Mouse (Mus musculus): ENCODE data around the gene Cbx7. TPM values are rescaled to one million over a fixed set of nuclear protein-coding genes. Genes with fewer than 3 reads are reported as not detected.
A peak's percentile ranks its signal among the peaks of the same experiment; 100 is the strongest.

Gene Cbx7
- total RNA-seq, 1 experiment: 171 TPM

DNA sequence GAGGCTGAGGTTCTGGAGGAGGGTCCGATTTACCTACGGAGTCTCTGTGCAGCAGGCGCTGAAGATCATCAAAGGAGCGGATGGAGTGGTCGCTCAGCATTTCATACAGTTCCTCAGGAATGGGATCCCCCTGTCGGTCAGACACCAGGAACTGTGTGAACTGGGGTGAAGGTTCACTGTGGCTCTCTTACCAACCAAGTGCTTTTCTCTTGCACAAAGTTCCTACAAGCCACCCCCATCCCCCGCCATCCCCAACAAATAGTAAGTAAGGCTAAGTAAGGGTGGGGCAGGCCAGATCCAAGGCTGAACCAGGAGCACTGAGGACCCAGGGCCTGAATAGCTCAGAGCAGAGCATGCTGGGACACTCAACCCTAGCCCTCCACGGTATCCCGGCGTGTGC is 34.5 kb upstream of the Cbx7 start:
- in situ Hi-C loops (cut with MboI; ENCODE audit: low sequenced_read_pairs in 2 of 2, unreplicated experiment in 2 of 2): no loop called here
- no peak for DNase-seq (ENCODE audit: low read depth, low spot score)
- TF ChIP-seq MAFK (IDR thresholded peaks at IDR 0.05; ENCODE audit: insufficient read depth, low read depth, low read length): no peak
- TF ChIP-seq ZC3H11A (IDR thresholded peaks at IDR 0.05; ENCODE audit: borderline replicate concordance, low read depth, low read length): no peak
- no peak for TF ChIP-seq HCFC1 (IDR thresholded peaks at IDR 0.05; ENCODE audit: borderline replicate concordance, insufficient read depth, low read length)
- TF ChIP-seq CHD2 (IDR thresholded peaks at IDR 0.05; ENCODE audit: low read depth, low read length): no peak
- no peak for TF ChIP-seq ZNF384 (IDR thresholded peaks at IDR 0.05; ENCODE audit: low read depth, low read length)
- no peak overlapping the region for H3K9ac ChIP-seq (ENCODE audit: insufficient read depth, low read depth, low read length, poor library complexity, severe bottlenecking)
- H3K27ac ChIP-seq (ENCODE audit: insufficient read depth, low read depth, low read length, poor library complexity, severe bottlenecking): no peak overlapping the region
- H3K4me1 ChIP-seq (ENCODE audit: control insufficient read depth in 2 of 2, insufficient read depth in 2 of 2, low read length in 2 of 2, poor library complexity in 1 of 2): peaks cover 5 to 26% of the 10 kb centered on the region in 2 experiments; a peak in 2 of 4 replicates
- H3K4me3 ChIP-seq (ENCODE audit: insufficient read depth in 1 of 2, low read depth in 1 of 2, low read length in 2 of 2, poor library complexity in 1 of 2, severe bottlenecking in 1 of 2): peak overlapping the region; percentile 4 to 16; a peak in 1 of 4 replicates
- H3K9me3 ChIP-seq (ENCODE audit: control insufficient read depth, insufficient read depth, low read depth, low read length): no peaks in the 10 kb centered on the region
- no peaks in the 10 kb centered on the region for H3K36me3 ChIP-seq (ENCODE audit: control insufficient read depth, insufficient read depth, low read length, poor library complexity, severe bottlenecking)

DNA sequence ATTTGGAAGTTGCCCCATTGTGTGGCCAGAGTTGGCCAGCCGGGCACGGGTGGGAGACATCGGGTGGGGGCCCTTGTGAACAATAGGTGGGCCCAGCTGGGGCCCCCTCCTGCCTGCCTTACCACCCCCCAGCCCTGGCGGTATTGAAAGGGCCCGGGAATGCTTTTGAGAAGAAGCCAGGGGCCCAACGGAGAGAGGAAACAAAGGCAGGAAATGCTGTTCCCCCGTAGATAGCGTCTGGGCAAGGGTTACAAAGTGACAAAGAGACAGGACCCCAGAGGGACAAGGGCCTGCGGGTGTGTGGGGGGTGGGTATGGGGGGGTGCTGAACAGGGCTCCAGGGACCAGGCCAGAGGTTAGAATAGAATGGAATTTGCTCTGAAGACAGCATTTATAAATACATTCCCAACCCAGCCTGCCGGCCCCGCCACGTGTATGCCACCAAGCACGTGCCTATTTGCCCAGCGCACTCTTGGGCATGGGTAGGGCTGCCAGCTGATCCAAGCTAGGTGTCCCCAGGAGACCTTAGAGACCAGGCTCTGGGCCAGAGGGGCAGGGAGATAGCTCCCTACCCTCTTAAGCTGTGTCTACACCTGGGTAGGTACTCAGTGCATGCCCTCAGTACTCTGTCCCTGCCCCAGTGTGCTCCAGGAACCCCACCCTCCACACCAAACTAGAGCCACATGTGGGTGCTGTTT is 33.9 kb upstream of the Cbx7 start:
- 0 out of 2 replicates have a peak overlapping the region, but pooled peaks have one; percentile 0 for H3K9ac ChIP-seq (ENCODE audit: insufficient read depth, low read depth, low read length, poor library complexity, severe bottlenecking)
- H3K27ac ChIP-seq (ENCODE audit: insufficient read depth, low read depth, low read length, poor library complexity, severe bottlenecking): no peak overlapping the region
- DNase-seq (ENCODE audit: low read depth, low spot score): no peak
- in situ Hi-C loops (cut with MboI; ENCODE audit: low sequenced_read_pairs in 2 of 2, unreplicated experiment in 2 of 2): no loop called here
- peaks cover 5 to 23% of the 10 kb centered on the region in 2 experiments; a peak in 2 of 4 replicates for H3K4me1 ChIP-seq (ENCODE audit: control insufficient read depth in 2 of 2, insufficient read depth in 2 of 2, low read length in 2 of 2, poor library complexity in 1 of 2)
- H3K36me3 ChIP-seq (ENCODE audit: control insufficient read depth, insufficient read depth, low read length, poor library complexity, severe bottlenecking): no peaks in the 10 kb centered on the region
- peak overlapping the region; percentile 4 to 16; a peak in 2 of 4 replicates for H3K4me3 ChIP-seq (ENCODE audit: insufficient read depth in 1 of 2, low read depth in 1 of 2, low read length in 2 of 2, poor library complexity in 1 of 2, severe bottlenecking in 1 of 2)
- no peaks in the 10 kb centered on the region for H3K9me3 ChIP-seq (ENCODE audit: control insufficient read depth, insufficient read depth, low read depth, low read length)
- no peak for TF ChIP-seq ZC3H11A (IDR thresholded peaks at IDR 0.05; ENCODE audit: borderline replicate concordance, low read depth, low read length)
- TF ChIP-seq CHD2 (IDR thresholded peaks at IDR 0.05; ENCODE audit: low read depth, low read length): no peak
- no peak for TF ChIP-seq MAFK (IDR thresholded peaks at IDR 0.05; ENCODE audit: insufficient read depth, low read depth, low read length)
- TF ChIP-seq HCFC1 (IDR thresholded peaks at IDR 0.05; ENCODE audit: borderline replicate concordance, insufficient read depth, low read length): no peak
- TF ChIP-seq ZNF384 (IDR thresholded peaks at IDR 0.05; ENCODE audit: low read depth, low read length): no peak

DNA sequence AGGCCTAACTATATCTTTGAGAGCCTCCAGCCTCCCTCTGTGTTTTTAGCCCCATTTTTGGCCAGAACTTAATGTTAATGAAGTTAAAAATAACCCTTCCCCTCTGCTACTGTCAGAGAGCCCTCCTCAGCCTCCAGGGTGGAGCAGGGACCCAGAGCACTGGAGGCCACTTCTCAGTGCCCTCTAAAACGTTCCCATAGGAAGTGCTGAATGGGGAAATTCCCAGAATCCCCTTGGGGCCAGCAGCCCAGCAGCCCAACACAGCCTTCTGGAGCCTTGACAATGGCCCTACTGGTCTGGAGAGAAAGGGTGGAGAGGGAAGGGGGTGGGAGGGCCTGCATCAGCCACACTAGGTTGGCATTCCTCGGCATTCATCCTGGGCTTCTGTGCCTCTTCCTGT is 32.7 kb upstream of the Cbx7 start:
- Histone ChIP-seq H3K27ac (ENCODE audit: insufficient read depth, low read depth, low read length, poor library complexity, severe bottlenecking) (no peak overlapping the region), H3K9ac (ENCODE audit: insufficient read depth, low read depth, low read length, poor library complexity, severe bottlenecking) (no peak overlapping the region), H3K4me1 (ENCODE audit: control insufficient read depth in 2 of 2, insufficient read depth in 2 of 2, low read length in 2 of 2, poor library complexity in 1 of 2) (peaks cover 5 to 21% of the 10 kb centered on the region in 2 experiments; a peak in 2 of 4 replicates), H3K4me3 (ENCODE audit: insufficient read depth in 1 of 2, low read depth in 1 of 2, low read length in 2 of 2, poor library complexity in 1 of 2, severe bottlenecking in 1 of 2) (no peak overlapping the region), H3K9me3 (ENCODE audit: control insufficient read depth, insufficient read depth, low read depth, low read length) (no peaks in the 10 kb centered on the region), H3K36me3 (ENCODE audit: control insufficient read depth, insufficient read depth, low read length, poor library complexity, severe bottlenecking) (no peaks in the 10 kb centered on the region)
- TF ChIP-seq CHD2 (IDR thresholded peaks at IDR 0.05; ENCODE audit: low read depth, low read length) (no peak), ZNF384 (IDR thresholded peaks at IDR 0.05; ENCODE audit: low read depth, low read length) (no peak), MAFK (IDR thresholded peaks at IDR 0.05; ENCODE audit: insufficient read depth, low read depth, low read length) (no peak), HCFC1 (IDR thresholded peaks at IDR 0.05; ENCODE audit: borderline replicate concordance, insufficient read depth, low read length) (no peak), ZC3H11A (IDR thresholded peaks at IDR 0.05; ENCODE audit: borderline replicate concordance, low read depth, low read length) (no peak)
- in situ Hi-C loops (cut with MboI; ENCODE audit: low sequenced_read_pairs in 2 of 2, unreplicated experiment in 2 of 2): no loop called here
- DNase-seq (ENCODE audit: low read depth, low spot score): no peak

DNA sequence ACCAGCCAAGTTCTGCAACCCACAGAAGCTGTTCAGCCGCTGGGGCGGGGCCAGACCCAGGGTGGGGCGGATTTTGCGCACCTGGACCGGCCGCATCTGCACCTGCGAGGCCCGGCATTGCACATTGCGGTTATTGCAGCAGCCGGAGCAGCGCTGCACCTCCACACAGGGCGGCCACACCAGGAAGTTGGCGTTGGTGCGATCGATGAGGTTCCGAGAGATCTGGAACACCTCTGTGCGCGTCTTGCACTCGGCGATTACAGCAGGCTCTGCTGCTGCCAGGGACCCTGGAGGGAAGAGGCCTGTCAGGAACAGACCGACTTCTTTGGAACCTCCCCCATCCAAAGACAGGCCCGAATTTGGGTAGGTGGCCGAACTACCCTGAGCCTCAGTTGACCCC is 30.7 kb upstream of the Cbx7 start:
- TF ChIP-seq CHD2 (IDR thresholded peaks at IDR 0.05; ENCODE audit: low read depth, low read length) (peak; percentile 62; the same call in 1 of the 2 replicates), ZC3H11A (IDR thresholded peaks at IDR 0.05; ENCODE audit: borderline replicate concordance, low read depth, low read length) (no peak), HCFC1 (IDR thresholded peaks at IDR 0.05; ENCODE audit: borderline replicate concordance, insufficient read depth, low read length) (no peak)
- Histone ChIP-seq H3K27ac (ENCODE audit: insufficient read depth, low read depth, low read length, poor library complexity, severe bottlenecking) (no peak overlapping the region), H3K4me3 (ENCODE audit: insufficient read depth in 1 of 2, low read depth in 1 of 2, low read length in 2 of 2, poor library complexity in 1 of 2, severe bottlenecking in 1 of 2) (peak overlapping the region; percentile 26 to 60; a peak in 3 of 4 replicates), H3K4me1 (ENCODE audit: control insufficient read depth in 2 of 2, insufficient read depth in 2 of 2, low read length in 2 of 2, poor library complexity in 1 of 2) (peaks cover 5 to 24% of the 10 kb centered on the region in 2 experiments; a peak in 2 of 4 replicates), H3K9ac (ENCODE audit: insufficient read depth, low read depth, low read length, poor library complexity, severe bottlenecking) (peak overlapping the region; percentile 47; the same call in 1 of the 2 replicates), H3K9me3 (ENCODE audit: control insufficient read depth, insufficient read depth, low read depth, low read length) (no peaks in the 10 kb centered on the region), H3K36me3 (ENCODE audit: control insufficient read depth, insufficient read depth, low read length, poor library complexity, severe bottlenecking) (peaks cover 9% of the 10 kb centered on the region; the same call in 1 of the 2 replicates)
- in situ Hi-C loops (cut with MboI; ENCODE audit: low sequenced_read_pairs in 2 of 2, unreplicated experiment in 2 of 2): no loop called here
- no peak for DNase-seq (ENCODE audit: low read depth, low spot score)
